Mouse (Mus musculus): Measurements from ENCODE around the gene Abtb1. TPM values are rescaled to one million over a fixed set of nuclear protein-coding genes. Genes with fewer than 3 reads are reported as not detected.
A peak's percentile ranks its signal among the peaks of the same experiment; 100 is the strongest.

Abtb1 gene
- total RNA-seq, 2 experiments from 2014 or later = 17.8 to 18.2 TPM

GRCm38 (mm10) chr6:88857830-88858229 lies 16.0 kb upstream of the Abtb1 start:
- intact Hi-C loops (cut with DNase I; ENCODE audit: low total_unique reads) = no loop called here

GRCm38 (mm10) chr6:88857249-88857648 lies 15.5 kb upstream of the Abtb1 start:
- intact Hi-C loops (cut with DNase I; ENCODE audit: low total_unique reads) = no loop called here
- DNase-seq = peak; percentile 61

More at GRCm38 (mm10) chr6:88857830-88858229, 16.0 kb upstream of the Abtb1 start:
- DNase-seq = no peak

GRCm38 (mm10) chr6:88855636-88856035 lies 13.9 kb upstream of the Abtb1 start:
- intact Hi-C loops (cut with DNase I; ENCODE audit: low total_unique reads) = no loop called here
- no peak for DNase-seq

GRCm38 (mm10) chr6:88854509-88854908 lies 12.7 kb upstream of the Abtb1 start:
- DNase-seq = no peak
- intact Hi-C loops (cut with DNase I; ENCODE audit: low total_unique reads) = loop anchor here (5.0 kb wide), 1 partner anchor 302 kb away; no protein-coding TSS in a partner anchor

GRCm38 (mm10) chr6:88850034-88850433 lies 8.2 kb upstream of the Abtb1 start:
- DNase-seq = no peak
- intact Hi-C loops (cut with DNase I; ENCODE audit: low total_unique reads) = loop anchor here (5.0 kb wide), 1 partner anchor 298 kb away; no protein-coding TSS in a partner anchor

GRCm38 (mm10) chr6:88849270-88849669 lies 7.5 kb upstream of the Abtb1 start:
- intact Hi-C loops (cut with DNase I; ENCODE audit: low total_unique reads) = no loop called here

GRCm38 (mm10) chr6:88847571-88847970 lies 5.8 kb upstream of the Abtb1 start:
- intact Hi-C loops (cut with DNase I; ENCODE audit: low total_unique reads) = no loop called here
- no peak for DNase-seq

More at GRCm38 (mm10) chr6:88849270-88849669, 7.5 kb upstream of the Abtb1 start:
- DNase-seq = no peak

GRCm38 (mm10) chr6:88844901-88845565 lies 3.2 kb upstream of the Abtb1 start:
- no peak for DNase-seq
- intact Hi-C loops (cut with DNase I; ENCODE audit: low total_unique reads) = no loop called here

- intact Hi-C loops (cut with DNase I; ENCODE audit: low total_unique reads) = no loop called here
- DNase-seq = no peak
Observed at GRCm38 (mm10) chr6:88843781-88844725, 2.3 kb upstream of the Abtb1 start.

- intact Hi-C loops (cut with DNase I; ENCODE audit: low total_unique reads) = no loop called here
- DNase-seq = no peak
Observed at GRCm38 (mm10) chr6:88843241-88843640, 1.5 kb upstream of the Abtb1 start.

- peak; percentile 45 for DNase-seq
- intact Hi-C loops (cut with DNase I; ENCODE audit: low total_unique reads) = no loop called here
Observed at GRCm38 (mm10) chr6:88842731-88843151, 957 bp upstream of the Abtb1 start.

GRCm38 (mm10) chr6:88841514-88841780 lies 337 bp downstream of the Abtb1 start:
- DNase-seq = no peak
- intact Hi-C loops (cut with DNase I; ENCODE audit: low total_unique reads) = no loop called here

GRCm38 (mm10) chr6:88840791-88841513 lies 832 bp downstream of the Abtb1 start:
- DNase-seq = no peak
- intact Hi-C loops (cut with DNase I; ENCODE audit: low total_unique reads) = no loop called here

GRCm38 (mm10) chr6:88840211-88840610 lies 1.6 kb downstream of the Abtb1 start:
- DNase-seq = no peak
- intact Hi-C loops (cut with DNase I; ENCODE audit: low total_unique reads) = no loop called here

- intact Hi-C loops (cut with DNase I; ENCODE audit: low total_unique reads) = no loop called here
- DNase-seq = no peak
Observed at GRCm38 (mm10) chr6:88839135-88839970, 2.4 kb downstream of the Abtb1 start.

GRCm38 (mm10) chr6:88838613-88839012 lies 3.2 kb downstream of the Abtb1 start:
- DNase-seq = no peak
- intact Hi-C loops (cut with DNase I; ENCODE audit: low total_unique reads) = no loop called here

- intact Hi-C loops (cut with DNase I; ENCODE audit: low total_unique reads) = no loop called here
- no peak for DNase-seq
Observed at GRCm38 (mm10) chr6:88837999-88838398, 3.8 kb downstream of the Abtb1 start.

GRCm38 (mm10) chr6:88836178-88836819 lies 5.5 kb downstream of the Abtb1 start:
- DNase-seq = no peak
- intact Hi-C loops (cut with DNase I; ENCODE audit: low total_unique reads) = no loop called here

- intact Hi-C loops (cut with DNase I; ENCODE audit: low total_unique reads) = no loop called here
Observed at GRCm38 (mm10) chr6:88835047-88835446, 6.7 kb downstream of the Abtb1 start.

More at GRCm38 (mm10) chr6:88835047-88835446, 6.7 kb downstream of the Abtb1 start:
- DNase-seq = no peak

Measured in gastrocnemius, postnatal 14 days (tissue).